Mouse (Mus musculus) embryonic fibroblast, embryonic 13.5 days (primary cell): ENCODE measurements at regions not wholly inside any gene's neighbourhood (a gene's known extent, or its start where the extent isn't known, plus 50 kb on each side); places are given as distances from the start of the nearest gene placed in this dataset.

Source experiments
- H3K27ac ChIP-seq: 2 replicates; pipeline ENCODE4 v1.5.1; 2012; ENCODE audit warnings: low read length, control low read depth, inconsistent platforms; ENCODE audit not compliant: insufficient read depth
- H3K4me1 ChIP-seq: 2 replicates; pipeline ENCODE4 v1.6.1; 2011; ENCODE audit warnings: low read length; ENCODE audit not compliant: control insufficient read depth, insufficient read depth
- H3K4me3 ChIP-seq: 2 replicates; pipeline ENCODE4 v1.5.1; 2011; ENCODE audit warnings: mild to moderate bottlenecking, control low read depth, low read length; ENCODE audit not compliant: insufficient read depth
- CTCF ChIP-seq: IDR thresholded peaks from 2 replicates; pipeline ENCODE4 v1.5.1; 2011; ENCODE audit warnings: mild to moderate bottlenecking, control low read depth, low read length, moderate library complexity, borderline replicate concordance; ENCODE audit not compliant: insufficient read depth
- POLR2A ChIP-seq: IDR thresholded peaks from 2 replicates; pipeline ENCODE4 v1.6.1; 2011; ENCODE audit warnings: low read depth, mild to moderate bottlenecking, control low read depth, low read length, moderate library complexity

DNA sequence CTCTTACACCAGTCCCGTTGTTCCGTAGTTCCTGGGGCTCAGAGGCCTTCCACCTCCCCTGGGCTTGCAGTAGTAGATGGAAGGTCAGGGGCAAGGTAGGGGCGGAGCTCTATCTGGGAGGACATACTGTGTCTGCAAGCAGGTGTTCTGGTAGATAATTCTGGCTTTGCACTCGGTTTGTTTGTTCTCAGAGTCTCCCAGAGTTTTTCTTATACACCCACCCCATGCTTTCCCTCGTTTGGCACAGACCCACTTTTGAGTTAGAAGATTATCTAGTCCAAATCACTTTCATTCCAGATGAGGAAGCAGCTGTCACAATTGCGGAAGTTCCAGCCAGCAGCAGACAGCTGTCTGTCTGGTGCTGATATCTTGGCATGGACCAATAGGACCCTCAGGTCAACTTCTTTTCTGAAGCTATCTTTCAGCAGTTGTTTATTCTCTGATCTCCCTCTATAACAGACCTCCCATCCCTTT lies 79.0 kb upstream of the Kif2a start:
- Histone ChIP-seq H3K4me3 (no peak overlapping the region), H3K4me1 (no peaks in the 10 kb centered on the region), H3K27ac (no peak overlapping the region)
- TF ChIP-seq CTCF: no peak
- TF ChIP-seq POLR2A: no peak

DNA sequence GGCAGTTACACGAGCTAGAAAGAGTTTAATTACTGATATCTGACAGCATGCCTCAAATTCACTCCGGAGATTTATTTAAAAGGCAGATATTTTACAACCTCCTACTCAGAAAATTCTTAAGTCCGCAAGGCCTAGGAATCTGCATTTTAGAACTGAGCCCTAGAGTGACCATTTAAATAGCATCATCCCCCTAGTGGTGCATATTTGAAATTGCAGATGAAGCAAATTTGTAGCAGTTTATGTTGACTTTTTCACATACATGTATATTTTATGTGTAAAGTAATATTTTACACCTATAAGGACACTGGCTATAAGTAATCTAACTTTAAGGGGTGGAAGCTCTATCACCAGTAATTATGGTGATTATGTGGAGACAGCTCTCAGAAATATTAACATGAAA lies 78.2 kb upstream of the Kif2a start:
- H3K4me3 ChIP-seq: no peak overlapping the region
- H3K27ac ChIP-seq: no peak overlapping the region
- peaks cover 5% of the 10 kb centered on the region; the same call in 1 of the 2 replicates for H3K4me1 ChIP-seq
- TF ChIP-seq POLR2A (no peak), CTCF (no peak)

DNA sequence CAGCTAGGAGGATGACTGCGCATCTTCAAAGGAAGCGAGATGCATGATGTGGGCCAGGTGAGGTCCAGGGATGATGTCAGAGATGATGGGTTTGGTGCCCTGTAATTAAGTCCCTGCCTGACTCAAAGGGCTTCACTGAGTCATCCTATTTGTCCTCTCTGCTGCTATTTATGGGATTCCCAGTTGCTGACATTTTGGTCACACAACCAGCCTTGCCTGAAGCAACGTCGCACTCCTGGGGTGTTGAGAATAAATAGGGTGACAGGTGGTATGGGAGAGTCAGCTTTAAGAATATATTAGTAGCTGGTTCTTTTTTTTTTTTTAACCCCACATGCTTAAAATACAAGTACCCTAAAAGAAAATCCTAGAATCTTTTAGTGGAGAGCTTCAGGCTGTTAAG lies 75.1 kb upstream of the Kif2a start:
- no peak for TF ChIP-seq POLR2A
- no peak for TF ChIP-seq CTCF
- Histone ChIP-seq H3K27ac (no peak overlapping the region), H3K4me3 (no peak overlapping the region), H3K4me1 (peaks cover 20% of the 10 kb centered on the region)

DNA sequence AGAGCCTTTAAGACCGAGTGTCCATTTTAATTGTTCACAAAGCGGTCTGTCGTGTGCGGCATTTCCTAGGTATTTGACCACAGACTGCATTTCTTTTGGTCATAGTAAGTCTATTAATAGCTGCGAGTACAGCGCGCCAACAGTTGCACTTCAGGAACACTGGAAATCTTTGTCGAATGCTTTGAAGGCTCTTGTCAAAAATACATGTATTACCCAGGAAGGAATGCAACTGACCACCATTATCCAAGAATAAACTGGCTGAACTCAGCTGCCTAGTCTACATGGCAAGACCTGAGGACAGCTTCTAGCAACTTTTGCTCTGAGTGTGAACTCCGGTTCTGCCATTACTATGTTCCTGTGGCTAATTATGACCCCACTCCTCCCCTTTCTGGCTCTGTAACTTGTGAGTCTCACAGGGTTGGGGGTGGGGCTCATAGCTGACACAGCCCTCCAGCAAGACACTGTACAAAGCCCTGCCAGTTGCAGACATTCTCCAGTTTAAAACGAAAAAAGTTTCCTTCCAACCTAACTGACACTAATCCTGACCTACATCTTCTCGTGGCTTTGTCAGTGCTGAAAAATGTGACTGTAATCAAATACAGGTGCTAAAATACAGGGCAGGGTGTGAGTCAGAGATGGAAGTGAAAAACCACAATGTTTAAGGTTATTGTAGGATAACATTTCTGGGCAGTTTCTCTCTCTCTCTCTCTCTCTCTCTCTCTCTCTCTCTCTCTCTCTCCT lies 73.2 kb upstream of the Kif2a start:
- H3K4me1 ChIP-seq: peaks cover 20% of the 10 kb centered on the region
- H3K4me3 ChIP-seq: no peak overlapping the region
- H3K27ac ChIP-seq: peak overlapping the region; percentile 82
- TF ChIP-seq CTCF: no peak

DNA sequence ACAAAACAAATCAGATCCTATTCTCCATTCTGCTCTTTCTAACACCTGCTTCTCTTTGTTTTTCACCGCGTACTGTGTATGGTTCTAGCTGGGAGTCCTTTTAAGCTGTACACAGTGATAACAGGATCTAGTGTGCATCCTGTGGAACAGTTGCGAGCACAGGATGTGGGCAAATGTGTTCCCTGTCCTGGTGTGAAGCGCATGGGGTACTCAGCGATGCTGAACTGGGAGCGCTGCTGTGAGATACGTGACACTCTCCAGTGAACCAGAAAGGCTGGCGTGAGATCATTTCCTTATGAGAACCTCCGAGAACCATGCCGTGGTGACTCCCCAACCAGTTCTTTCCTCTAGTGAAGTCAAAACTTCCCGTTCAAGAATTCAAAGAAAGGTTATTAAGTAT lies 72.6 kb upstream of the Kif2a start:
- Histone ChIP-seq H3K4me3 (no peak overlapping the region), H3K4me1 (peaks cover 20% of the 10 kb centered on the region), H3K27ac (peak overlapping the region; percentile 82)
- no peak for TF ChIP-seq POLR2A
- no peak for TF ChIP-seq CTCF

DNA sequence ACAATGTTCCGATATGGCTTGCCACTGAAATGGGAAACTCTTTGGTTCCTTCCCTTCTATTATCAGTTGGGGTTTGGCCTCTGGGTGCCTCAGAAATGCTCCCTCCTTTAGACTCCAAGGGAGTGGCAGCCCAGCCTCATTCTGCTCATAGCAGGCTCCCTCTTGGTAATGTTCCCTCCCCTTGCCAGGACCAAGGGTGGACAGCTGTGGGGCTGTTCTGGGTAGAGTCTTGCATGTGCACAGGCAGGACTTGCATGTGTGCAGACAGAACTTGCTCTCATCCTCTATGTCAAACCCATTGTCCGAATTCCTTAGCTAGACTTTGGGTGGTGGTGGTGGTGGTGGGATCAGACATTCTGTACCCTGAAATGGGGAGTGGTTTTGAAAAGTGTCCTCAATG lies 71.8 kb upstream of the Kif2a start:
- Histone ChIP-seq H3K4me1 (peaks cover 20% of the 10 kb centered on the region), H3K4me3 (no peak overlapping the region), H3K27ac (no peak overlapping the region)
- no peak for TF ChIP-seq CTCF
- TF ChIP-seq POLR2A: no peak

DNA sequence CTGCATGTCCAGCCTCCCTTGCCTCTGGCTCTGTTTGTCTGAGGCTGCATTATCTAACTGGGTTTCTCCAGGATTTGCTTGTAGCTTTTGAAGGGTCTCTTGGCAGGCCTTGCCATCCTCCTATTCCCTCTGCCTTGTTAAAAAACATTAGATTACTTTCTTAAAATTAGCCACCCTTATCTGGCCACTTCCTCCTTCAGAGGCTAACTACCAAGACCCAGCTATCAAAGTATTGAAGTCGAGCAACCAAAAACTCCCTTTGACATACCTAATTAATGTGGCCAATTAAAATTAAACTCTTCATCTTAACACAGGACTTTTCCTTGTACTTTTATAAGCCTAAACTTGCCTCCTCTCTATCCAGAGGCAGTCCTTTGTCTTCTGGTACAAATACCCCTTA lies 66.3 kb upstream of the Kif2a start:
- Histone ChIP-seq H3K27ac (no peak overlapping the region), H3K4me3 (no peak overlapping the region), H3K4me1 (peaks cover 4% of the 10 kb centered on the region)
- no peak for TF ChIP-seq POLR2A
- no peak for TF ChIP-seq CTCF

DNA sequence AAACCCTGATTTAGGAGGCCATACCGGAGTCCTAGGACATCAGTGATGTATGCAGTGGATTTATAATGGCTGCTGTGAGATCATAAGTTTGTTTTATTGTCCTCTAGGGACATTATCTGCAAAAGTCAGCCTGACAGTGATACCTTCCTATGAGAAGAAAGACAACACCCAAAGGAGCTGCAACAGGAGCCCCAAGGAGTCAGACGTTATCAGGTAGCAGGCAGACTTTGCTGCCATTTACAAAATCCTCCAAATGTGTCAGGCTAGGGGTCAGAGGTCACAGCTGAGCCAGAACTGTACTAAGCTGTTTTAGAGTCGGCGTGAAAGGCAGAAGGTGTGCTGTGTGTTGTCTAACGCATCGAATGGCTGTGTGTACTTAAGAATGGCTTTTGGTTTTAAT lies 65.4 kb upstream of the Kif2a start:
- H3K4me3 ChIP-seq: no peak overlapping the region
- H3K27ac ChIP-seq: no peak overlapping the region
- TF ChIP-seq POLR2A: no peak
- TF ChIP-seq CTCF: no peak
- no peaks in the 10 kb centered on the region for H3K4me1 ChIP-seq

DNA sequence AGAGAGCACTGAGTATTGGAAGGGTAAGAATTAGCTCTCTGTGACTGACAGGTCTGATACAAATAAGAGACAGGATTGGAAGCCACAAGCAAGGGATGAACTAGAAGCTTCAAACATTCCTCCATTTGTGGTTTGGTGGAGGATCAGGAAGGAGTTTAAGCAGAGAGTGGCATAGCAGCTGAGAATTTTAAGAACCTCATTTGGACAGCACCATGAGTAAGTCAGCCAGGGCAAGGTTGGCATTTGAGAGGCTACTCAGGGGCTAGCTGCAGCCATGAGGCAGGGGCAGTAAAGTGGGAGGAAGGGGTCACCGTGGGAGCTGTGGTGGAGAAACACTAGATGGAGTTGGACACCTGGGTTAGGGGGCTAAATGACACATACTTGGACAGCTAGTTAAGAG lies 56.2 kb upstream of the Kif2a start:
- no peak overlapping the region for H3K27ac ChIP-seq
- TF ChIP-seq POLR2A (no peak), CTCF (no peak)
- no peak overlapping the region for H3K4me3 ChIP-seq
- H3K4me1 ChIP-seq: peaks cover 5% of the 10 kb centered on the region; the same call in 1 of the 2 replicates

DNA sequence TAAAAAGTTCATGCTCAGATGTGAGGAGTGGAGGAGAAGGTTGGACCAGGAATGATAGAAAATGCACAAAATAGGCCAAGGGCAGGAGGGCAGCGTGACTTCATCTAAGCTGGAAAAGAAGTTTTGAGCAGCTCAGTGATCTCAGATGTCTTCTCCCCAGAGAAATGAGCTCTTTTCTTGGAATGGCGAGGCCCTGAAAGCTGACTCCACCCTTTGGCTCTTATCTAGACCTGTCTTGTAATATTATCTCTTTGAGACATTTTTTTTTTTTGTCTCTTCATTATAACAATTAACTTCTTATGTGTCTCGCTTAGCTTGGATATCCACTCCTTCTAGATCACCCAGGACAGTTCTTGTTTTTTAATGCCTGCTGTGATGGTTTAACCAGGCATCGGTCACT lies 53.0 kb upstream of the Kif2a start:
- no peak for TF ChIP-seq POLR2A
- TF ChIP-seq CTCF: no peak
- no peak overlapping the region for H3K27ac ChIP-seq
- H3K4me1 ChIP-seq: peaks cover 11% of the 10 kb centered on the region; the same call in 1 of the 2 replicates
- no peak overlapping the region for H3K4me3 ChIP-seq
